Mouse (Mus musculus) spleen, postnatal 36 days (tissue): ENCODE measurements around the gene Ash1l.
A peak's percentile ranks its signal among the peaks of the same experiment; 100 is the strongest.

Experiments used
- DNase-seq, 2 experiments: peaks; one replicate each; pipeline ENCODE4 v3.0.0; 2022; ENCODE audit warnings: low spot score in 2 of 2, mixed read lengths in 1 of 2

The Ash1l gene

DNA sequence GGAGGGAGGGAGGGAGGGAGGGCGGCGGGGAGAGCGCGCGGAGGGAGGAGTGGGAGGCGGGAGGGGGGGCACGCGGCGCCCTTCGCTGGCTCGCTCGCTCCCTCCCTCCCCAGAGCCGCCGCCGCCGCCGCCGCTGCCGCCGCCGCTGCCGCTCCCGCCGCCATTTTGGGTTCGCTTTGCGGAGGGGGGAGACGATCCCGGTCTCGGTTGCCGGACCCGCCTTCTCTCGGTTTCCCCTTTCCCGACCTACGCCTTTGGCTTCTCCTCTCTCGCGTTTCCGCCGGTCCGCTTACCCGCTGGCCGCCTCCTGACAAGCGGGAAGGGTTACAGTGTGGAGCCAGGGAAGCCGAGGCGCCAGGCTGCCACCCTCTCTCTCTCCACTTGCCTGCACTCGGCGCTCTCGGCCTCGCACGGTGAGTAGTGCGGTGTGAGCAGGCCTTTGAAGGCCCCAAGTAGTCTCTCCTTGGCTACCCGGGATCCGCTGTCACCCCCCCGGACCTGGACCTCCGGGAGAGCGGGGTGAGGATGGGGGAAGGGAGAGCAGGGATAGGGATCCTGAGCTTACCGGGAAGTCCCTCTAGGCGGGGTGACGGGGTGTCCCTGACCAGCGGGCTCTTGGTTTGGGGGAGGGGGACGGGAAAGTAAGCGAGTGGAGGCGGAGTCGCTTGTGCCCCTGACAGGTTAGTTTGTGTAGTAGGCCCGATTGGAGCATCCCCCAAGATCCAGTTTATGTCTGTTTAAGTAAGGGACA is at the start of gene Ash1l, which contains the start of gene Dap3:
Gene Ash1l, plus strand, starts transcription at position 47 of the 751 bp plus-strand sequence.
Gene Dap3, minus strand, starts transcription at position 606 of the 751 bp plus-strand sequence.
- DNase-seq, result peak; percentile 73 to 75

- DNase-seq, result no peak
These were observed 45.6 kb upstream of the Ash1l start for GRCm38 (mm10) chr3:88904803-88905202.

DNA sequence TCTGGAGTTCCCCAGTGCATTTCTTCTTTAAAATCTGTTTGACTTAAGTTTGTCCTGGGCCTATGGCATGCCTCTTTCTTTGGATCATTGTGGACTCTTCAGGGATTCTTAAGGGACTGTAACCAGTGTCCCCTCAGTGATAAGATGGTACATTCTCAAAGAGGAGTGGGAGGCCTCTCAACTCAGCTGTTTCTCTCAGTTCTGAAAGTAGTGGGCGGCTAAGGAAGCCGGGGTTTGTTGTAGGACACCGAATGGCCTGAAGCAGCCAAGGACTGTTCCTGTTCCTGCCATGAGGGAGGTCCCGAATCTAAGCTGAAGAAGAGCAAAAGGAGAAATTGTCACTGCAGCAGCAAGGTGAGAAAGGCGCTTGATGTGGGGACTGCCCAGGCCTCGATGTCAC is 45.2 kb upstream of the Ash1l start:
- DNase-seq, result no peak

GRCm38 (mm10) chr3:88905741-88906140 is 44.7 kb upstream of the Ash1l start:
- no peak for DNase-seq

DNA sequence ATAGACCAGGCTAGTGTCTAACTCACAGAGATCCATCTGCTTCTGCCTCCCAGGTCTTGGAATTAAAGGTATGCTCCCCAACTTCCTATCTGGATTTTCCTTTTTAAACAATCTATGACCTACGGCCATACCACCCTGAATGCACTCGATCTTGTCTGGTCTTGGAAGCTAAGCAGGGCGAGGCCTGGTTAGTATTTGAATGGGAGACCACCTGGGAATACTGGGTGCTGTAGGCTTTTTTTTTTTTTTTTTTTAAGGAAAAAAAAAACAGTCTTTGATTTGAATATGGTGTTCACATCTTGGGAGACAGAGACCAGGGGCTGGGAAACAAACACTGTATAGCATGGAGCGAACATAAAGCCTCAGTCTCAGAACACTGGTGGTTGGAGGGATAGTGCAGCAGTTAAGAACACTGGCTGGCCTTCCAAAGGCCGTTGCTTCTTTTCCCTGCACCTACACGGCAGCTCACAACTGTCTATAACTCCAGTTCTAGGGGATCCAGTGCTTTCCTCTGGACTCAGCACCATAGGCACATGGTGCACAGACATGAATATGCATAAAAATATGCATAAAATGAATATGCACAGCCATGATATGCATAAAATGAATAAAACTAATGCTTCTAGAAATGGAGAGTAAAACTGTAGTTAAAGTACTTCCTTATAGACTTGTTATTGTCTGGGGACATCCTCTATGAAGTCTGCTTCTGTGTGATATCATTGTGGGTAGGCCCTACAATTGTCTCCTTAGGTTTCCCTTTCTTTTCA is 43.8 kb upstream of the Ash1l start:
- DNase-seq, result no peak

- no peak for DNase-seq
These were observed 37.8 kb upstream of the Ash1l start for GRCm38 (mm10) chr3:88912585-88912984.

DNA sequence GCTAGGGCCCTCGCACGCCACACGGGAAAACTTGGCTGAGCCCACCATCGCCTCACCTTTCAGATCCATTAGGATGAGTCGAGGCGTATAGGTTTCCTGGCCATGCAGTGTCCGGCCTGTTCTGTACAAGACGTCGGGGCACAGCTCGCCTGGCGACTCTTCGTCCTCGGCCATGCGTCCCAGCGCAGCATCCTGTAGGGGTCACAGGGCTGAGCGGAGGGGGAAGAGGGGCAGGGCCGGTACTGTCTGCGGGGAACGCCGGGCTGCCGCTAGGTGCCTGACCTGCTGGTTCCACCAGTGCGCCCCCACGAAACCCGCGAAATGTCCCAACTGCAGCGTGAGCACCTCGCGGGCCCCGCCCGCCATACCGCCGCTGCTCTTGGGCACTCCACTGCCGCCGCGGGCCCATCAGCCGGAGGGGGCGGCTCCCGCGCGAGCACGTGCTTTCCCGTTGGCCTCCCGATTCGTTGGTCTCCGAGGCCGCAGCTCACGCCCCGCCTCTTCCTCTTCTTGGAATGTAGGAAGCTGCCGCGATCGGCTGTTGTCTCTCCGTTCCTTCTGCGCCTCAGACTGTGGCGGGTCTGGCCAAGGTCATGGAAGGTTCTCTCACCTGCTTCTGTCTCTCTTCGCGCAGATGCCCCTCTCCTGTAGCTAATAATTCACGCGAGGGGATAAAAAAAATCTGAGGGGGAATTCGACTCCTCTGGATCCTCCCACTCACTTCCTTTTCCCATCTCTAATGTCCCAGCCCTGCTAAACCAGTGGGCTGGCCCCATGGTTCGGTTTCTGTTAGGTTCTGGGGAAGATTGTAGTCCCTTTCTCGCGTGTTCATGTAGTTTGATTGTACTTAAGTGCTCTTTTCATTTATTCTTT is 36.7 kb upstream of the Ash1l start, which contains the start of gene Msto1:
Gene Msto1, minus strand, starts transcription at position 489 of the 873 bp plus-strand sequence.
- peak; percentile 95 to 96 for DNase-seq

DNA sequence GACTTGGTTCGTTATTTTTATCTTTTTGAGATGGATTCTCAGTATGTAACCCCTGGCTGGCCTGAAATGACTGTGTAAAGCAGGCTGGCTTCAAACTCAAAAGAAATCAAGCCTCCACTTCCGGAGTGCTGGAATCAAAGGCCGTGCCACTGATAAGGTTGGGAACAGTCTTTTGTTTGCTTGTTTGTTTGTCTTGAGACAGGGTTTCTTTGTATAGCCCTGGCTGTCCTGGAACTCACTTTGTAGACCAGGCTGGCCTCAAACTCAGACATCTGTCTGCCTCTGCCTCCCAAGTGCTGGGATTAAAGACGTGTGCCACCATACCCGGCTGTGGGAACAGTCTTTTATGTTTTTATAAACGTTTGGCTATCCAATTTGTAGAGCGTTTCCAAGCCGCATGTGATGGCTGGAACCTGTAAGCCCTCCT is 36.0 kb upstream of the Ash1l start:
- no peak for DNase-seq

DNA sequence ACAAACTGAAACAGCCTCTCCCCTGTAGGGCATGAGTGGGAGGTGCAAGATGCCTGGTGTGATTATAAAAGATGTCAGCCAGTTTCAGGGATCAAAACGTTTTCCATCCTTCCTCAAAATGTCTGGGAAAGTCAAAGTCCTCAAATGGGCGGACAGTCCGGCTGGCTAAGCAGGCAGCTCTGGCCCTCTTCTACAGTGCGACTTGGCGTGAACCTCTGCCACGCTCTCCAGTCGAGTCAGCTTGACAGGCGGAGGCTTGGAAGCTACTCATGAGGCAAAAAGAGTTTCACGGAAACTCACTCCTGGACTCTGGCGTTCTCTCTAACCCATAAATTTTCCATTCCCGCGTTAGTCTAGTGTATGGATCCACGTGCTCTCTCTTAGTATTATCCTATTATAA is 31.4 kb upstream of the Ash1l start:
- DNase-seq, result no peak

DNA sequence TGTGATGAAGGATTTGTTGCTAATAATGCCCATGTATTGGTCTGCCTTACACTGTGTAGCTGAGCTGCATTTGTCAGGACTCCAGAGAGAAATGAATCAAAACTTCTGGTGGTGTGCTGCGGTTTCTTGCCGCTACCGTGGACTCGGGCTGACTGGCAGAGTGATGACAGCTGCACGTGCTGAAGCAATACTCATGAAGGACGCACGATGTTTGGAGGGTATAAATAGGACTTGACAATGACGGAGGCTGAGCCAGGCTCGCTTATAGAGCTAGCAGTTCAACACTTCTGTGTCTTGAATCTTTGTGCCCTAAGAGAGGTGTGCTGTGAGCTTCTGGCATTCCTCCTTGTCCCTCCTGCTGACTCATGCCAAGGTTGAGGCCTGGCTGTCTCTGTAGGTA is 29.0 kb upstream of the Ash1l start:
- no peak for DNase-seq

DNA sequence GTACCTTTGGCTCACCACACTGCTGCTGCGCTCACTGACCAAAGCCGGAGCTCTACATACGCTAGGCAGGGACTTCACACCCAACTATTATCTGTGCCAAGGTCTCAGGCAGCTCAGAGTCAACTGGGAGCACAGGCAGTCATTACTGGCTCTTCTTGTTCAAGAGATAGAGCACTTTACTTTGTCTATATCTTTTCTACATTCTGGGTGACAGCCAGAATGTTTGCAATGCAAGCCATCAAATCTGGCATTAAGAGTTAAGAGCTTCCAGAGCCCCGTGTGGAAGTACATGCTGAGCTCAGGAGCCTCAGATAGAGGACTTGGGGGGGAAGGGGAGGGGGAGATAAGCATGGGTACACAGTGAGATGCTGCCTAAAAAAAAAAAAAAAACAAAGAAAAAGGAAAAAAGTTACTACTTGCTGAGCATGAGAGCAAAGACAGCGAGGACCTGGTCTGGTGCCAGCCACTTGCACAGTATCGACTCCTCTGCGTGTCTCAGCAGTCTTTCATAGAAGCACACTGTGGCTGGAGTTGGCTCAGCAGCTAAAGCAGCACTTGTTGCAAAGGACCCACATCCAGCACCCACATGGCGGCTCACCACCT is 26.3 kb upstream of the Ash1l start:
- DNase-seq, result no peak

- no peak for DNase-seq
These were observed 24.8 kb upstream of the Ash1l start for GRCm38 (mm10) chr3:88925651-88926050.

DNA sequence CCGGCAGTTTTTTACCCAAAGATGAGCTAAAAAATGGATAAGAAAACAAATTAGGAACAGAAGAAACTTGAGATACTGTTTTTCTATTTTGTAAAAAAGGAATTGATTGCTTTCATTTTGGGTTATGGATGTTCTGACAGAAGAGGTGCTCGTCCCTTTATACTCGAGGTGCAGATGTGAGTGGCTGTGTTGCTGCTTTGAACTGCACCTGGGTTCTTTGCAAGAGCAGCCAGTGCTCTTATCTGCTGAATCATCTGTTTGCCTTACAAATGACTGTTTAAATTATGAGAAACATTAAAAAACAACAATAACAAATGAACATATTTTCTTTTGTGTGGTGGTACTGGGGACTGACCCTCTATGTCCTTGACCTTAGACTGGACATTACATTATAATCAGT is 20.9 kb upstream of the Ash1l start:
- DNase-seq, result no peak

DNA sequence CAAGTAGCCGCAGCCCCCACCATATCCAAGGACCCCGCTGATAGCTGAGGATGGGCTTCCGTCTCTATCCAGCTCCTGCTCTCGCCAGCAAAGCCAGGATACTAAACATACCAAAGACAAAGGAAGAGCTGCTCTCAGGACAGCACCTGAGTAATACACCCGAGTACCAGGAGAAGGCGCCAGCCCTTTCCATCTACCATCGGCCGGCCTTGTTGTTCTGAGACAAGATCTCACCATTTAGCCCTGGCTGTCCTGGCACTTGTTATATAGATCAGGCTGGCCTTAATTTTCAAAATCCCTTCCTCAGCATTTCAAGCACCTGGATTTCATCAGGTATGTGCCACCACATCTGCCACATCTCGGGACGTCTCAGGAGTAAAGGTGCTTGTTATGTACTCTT is 11.4 kb upstream of the Ash1l start:
- DNase-seq, result no peak

DNA sequence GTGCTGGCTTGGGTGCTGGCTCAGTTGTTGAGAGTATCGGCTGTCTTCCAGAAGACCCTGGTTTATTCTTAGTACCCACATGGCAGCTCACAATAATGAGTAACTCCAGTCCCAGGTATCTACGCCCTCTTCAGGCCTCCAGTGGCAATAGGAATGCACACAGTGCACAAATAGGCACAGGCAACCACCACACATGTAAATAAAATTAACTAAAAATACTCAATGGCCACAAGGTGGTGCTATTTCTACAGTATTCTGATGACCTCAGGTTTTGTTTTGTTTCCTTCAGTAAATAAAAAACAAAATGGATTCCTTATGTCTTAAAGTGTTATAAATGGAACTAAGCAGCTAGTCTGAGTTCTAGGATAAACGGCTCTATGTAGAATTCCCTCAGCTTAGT is 10.7 kb upstream of the Ash1l start:
- no peak for DNase-seq

GRCm38 (mm10) chr3:88942316-88942880 is 8.0 kb upstream of the Ash1l start:
- DNase-seq, result no peak

- no peak for DNase-seq
These were observed 6.3 kb upstream of the Ash1l start for GRCm38 (mm10) chr3:88944109-88944508.

- peak; percentile 86 to 88 for DNase-seq
These were observed 441 bp upstream of the Ash1l start for GRCm38 (mm10) chr3:88949786-88950575.

- DNase-seq, result no peak
These were observed 942 bp downstream of the Ash1l start for GRCm38 (mm10) chr3:88951327-88951800.

DNA sequence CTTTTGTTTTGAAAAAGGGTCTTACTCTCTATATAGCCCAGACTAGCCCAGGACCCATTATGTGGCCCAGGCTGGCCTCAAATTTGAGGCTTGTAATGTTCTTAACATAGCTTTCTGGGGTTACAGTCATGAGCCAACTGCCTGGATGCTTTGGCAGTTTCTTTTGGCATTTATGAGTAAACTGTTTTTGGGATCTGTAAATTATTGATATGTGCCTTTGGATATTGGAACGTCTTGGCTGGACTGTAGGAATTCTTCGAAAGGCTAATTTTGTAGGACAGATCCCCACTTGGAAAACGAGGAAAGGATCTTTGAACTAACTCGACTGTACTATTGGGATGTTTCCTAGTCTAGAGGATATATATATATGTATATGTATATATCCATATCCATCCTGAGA is 2.8 kb downstream of the Ash1l start:
- DNase-seq, result no peak
